Mouse (Mus musculus): Measurements from ENCODE around the gene Car14.
"Not testable (repeated sequence)": the region's sequence is repeated elsewhere in the genome, so short reads cannot be mapped to it uniquely, and the experiment has no call there.

Gene Car14

DNA sequence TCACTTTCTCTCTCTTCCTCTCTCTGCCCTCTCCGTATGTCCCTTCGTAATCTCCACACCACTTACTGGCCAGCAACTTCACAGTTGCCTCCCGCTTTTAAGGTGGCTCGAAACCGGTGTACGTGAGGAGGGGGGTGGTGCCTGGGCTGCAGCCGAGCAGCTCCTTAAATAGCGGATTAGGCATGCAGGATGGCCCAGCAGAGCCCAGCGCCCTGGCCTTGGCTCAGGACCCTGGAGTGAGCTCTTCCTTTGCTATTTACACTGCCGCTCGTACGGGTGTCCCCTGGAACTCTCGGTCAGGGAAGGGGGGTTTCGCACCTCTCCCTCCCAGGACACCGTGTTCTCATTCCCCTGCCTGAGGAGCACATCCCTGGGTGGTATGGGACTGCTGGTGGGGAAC is at the start of gene Car14:
Gene Car14 (minus strand): TSS at position 124 of the 400 bp plus-strand sequence.
- no peak for DNase-seq (ENCODE audit: low spot score in 2 of 2)

GRCm38 (mm10) chr3:95953522-95953921 is 49.0 kb upstream of the Car14 start:
- no peak for DNase-seq (ENCODE audit: low spot score in 2 of 2)

GRCm38 (mm10) chr3:95953023-95953422 is 48.5 kb upstream of the Car14 start:
- no peak for DNase-seq (ENCODE audit: low spot score in 2 of 2)

GRCm38 (mm10) chr3:95951566-95951965 is 47.1 kb upstream of the Car14 start:
- DNase-seq (ENCODE audit: low spot score in 2 of 2) = not testable (repeated sequence)

GRCm38 (mm10) chr3:95950763-95951551 is 46.5 kb upstream of the Car14 start:
- DNase-seq (ENCODE audit: low spot score in 2 of 2) = peak; percentile 89 to 90

DNA sequence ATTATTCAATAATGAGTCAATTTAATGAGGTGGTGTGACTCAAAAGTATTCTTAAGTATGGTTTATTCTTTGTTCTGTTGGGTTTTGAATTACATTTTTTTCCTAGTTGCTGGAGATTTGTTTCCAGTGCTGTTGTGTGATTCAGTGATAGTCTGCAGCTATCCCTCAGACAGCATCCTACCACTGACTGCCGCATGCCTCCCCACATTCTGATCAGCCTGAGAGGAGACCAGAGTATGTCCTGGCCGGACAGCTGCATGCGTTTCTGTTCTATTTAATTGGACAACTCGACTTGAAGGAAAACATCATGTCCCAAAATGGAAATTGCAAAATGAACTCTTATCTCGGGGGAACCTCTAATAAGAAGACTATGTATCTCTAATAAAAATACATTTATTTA is 43.8 kb upstream of the Car14 start:
- DNase-seq (ENCODE audit: low spot score in 2 of 2) = no peak

- DNase-seq (ENCODE audit: low spot score in 2 of 2) = no peak
These were observed 41.3 kb upstream of the Car14 start for GRCm38 (mm10) chr3:95945731-95946240.

DNA sequence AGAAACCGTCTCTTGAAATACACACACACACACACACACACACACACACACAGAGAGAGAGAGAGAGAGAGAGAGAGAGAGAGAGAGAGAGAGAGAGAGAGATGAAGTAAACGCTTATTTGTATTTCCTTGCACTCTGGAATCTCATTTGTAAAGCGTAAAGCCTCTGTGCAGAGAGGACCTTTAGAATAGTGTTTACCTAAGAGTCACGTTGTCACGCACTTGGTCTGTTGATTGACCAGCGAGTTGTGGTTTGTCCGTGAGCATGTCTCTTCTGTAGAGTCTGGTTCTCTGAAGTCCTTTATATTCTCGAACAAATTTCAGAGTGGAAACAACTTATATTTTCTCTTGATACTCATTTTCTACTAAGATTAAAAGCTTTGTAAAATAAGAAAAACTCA is 40.3 kb upstream of the Car14 start:
- DNase-seq (ENCODE audit: low spot score in 2 of 2) = no peak

- no peak for DNase-seq (ENCODE audit: low spot score in 2 of 2)
These were observed 38.7 kb upstream of the Car14 start for GRCm38 (mm10) chr3:95943226-95943625.

- no peak for DNase-seq (ENCODE audit: low spot score in 2 of 2)
These were observed 38.3 kb upstream of the Car14 start for GRCm38 (mm10) chr3:95942749-95943148.

DNA sequence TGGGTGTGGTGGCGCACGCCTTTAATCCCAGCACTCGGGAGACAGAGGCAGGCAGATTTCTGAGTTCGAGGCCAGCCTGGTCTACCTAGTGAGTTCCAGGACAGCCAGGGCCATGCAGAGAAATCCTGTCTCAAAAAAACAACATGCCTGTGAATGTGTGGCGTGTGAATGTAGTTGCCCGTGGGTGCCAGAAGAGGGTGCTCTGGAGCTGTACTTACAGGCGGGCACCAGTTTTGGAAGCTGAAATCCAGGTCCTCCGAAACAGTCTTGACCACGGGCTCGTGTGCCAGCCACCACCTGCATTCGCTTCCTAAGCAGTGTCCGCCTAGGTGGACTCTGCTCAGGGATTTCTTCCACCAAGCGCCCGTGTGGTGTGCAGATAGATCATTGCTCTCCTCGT is 34.3 kb upstream of the Car14 start:
- DNase-seq (ENCODE audit: low spot score in 2 of 2) = peak in 1 of 2 experiments; percentile 33

DNA sequence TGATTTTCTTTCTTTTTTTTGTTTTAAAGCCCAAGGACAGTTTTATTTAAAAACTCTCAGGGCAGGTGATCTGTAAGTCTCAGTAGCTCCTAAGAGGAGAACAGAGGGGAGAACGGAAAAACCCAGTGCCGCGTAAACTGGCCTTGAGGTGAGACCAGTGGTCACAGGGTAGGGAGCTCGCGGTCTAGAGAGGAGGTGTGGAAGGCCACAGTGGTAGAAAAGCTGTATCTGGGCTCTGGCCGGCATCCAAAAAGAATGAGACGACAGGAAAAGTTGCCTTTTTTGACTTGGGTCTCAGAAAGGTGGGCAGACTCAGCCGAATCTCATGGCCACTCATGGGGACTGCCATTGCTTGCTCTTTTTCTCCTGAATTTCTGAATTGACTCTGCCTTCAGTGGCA is 33.7 kb upstream of the Car14 start:
- DNase-seq (ENCODE audit: low spot score in 2 of 2) = peak in 1 of 2 experiments; percentile 25

- DNase-seq (ENCODE audit: low spot score in 2 of 2) = no peak
These were observed 30.0 kb upstream of the Car14 start for GRCm38 (mm10) chr3:95934448-95934847.

DNA sequence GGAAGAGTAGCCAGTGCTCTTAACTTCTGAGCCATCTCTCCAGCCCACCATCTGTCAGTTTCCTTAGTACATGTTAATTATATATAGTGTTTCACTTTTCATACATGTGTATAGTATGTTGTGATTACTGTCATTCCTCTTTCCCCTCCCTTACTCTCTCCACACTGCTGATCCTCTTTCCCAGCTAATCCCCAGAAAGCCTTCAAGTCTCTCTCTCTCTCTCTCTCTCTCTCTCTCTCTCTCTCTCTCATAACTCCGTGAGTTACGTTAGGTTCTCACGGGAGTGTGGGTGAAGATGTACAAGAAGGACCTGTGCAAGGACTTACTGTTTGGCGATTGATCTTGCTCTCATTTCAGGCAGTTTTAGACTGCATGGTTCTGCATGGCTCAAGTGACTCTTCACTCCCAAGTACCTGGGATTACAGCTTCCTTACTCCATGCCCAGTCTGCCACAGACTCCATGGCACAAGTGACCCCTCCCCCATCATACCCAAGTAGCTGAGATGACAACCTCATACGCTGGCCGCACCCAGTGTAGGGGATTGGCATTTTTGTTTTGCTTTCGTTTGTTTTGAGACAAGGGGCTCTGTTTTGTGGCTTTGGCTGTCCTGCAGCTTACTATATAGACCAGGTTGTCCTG is 28.7 kb upstream of the Car14 start:
- no peak for DNase-seq (ENCODE audit: low spot score in 2 of 2)

- DNase-seq (ENCODE audit: low spot score in 2 of 2) = no peak
These were observed 28.1 kb upstream of the Car14 start for GRCm38 (mm10) chr3:95932566-95932965.

- no peak for DNase-seq (ENCODE audit: low spot score in 2 of 2)
These were observed 27.7 kb upstream of the Car14 start for GRCm38 (mm10) chr3:95932157-95932556.

DNA sequence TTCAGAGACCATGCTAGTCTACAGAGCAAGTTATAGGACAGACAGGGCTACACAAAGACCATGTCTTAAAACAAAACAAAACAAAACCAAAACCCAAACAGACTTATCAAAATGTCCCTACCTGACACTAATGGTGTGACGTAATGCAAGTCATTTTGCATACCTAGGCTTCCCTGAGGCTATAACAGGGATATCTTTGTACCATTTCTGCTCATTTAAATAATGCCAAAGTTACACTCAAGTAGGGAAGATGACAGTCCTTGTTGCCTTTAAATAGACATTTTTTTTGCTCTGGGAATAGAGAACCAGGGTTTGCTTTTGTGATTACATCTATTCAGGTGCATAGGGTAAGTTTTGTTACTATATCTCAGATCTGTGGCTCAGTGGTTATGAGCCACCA is 27.0 kb upstream of the Car14 start:
- DNase-seq (ENCODE audit: low spot score in 2 of 2) = no peak

DNA sequence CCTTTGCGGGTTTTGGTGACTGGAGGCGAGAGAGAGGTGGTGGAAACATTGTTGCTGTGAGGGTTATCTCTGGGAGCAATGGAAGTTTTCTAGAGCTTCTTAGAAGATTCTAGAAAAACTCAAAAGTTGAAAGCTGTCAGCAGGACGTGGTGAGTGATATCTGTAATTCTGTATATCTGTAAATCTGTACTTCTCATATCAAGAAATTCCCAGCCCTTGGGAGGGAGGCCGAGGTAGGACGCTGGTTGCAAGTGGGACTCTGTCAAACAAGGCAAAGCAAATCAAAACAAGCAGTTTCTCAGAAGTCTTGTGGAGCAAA is 25.9 kb upstream of the Car14 start:
- DNase-seq (ENCODE audit: low spot score in 2 of 2) = no peak

DNA sequence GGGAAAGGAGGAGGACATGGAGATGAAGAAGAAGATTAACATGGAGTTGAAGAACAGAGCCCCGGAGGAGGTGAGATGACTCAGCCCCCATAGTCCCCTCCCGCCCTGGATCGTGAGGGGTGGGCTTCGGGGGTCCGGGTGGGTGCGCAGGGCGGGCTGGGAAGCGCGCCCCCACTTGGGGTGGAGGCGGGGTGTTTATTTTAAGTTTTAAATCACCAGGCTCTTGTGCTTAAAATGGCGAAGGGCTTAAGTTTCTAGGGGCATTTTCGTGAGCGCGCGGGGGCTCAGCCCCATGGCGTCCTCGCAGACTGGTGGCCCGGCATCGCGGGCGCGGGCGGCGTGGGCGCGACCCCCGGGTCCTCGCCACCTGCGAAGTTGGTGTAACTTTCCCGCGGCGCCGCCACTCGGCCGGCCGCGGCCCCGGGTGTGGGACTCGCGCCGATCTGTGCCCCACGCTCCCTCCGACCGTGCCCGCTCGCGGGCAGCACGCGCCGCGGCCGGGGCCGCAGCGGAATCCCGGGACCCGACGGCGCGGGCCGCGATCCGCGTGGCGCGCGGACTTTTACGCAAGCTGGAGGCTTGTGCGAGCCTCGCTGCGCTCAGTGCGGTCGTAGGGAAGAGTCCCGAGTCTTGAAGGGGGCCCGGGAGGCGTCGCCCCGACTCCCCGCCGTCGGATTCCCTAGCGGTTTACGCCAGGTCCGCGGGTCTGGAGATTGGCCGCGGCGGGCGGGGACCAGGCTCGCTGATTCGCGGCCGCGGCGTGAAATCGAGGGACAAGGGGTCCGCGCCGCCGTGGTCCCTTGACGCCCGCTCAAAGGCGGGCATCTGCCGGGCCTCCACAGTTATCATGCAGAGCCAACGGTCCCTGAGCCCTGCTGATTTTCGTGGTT is 25.3 kb upstream of the Car14 start:
- peak; percentile 29 to 43 for DNase-seq (ENCODE audit: low spot score in 2 of 2)

DNA sequence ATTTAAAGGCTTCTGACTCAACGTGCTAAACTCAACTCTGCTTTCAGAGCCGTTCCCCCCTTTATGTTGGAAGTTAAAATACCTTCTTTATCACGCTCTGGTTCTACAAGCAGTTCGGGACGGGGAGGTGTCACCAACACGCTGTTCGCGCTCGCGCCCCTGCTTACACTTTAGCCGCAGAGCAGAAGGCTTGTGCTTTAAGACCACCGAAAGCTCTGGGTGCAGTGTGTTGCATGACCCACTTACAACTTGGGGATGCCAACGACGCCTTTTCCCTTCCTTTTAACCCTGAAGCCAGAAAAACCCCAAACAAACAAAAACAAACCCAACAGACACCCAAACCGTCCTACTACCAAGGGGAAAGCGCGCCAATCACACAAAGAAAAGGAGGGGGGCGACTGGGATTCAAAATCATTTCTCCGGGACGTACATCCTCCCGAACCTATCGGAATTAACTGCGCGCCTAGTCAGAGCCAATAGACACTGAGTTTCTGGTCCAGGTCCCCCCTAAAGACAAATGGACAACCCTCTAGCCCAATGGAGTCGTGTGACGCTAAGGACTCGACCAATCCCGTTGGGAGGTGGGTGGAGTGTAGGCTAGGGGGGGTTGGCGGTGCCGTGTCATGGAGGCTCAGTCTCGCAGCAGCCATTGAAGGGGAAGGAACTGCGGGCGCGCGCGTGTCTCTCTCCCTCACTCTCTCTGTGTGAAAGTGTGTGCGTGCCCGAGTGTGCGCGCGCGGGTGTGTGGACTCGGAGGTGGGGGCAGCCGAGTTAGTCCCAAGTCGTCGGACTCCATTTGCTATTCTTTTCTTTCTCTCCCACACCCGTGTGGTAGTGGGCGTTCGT is 24.4 kb upstream of the Car14 start, which contains the start of gene Anp32e:
Gene Anp32e (plus strand): TSS at position 589 of the 846 bp plus-strand sequence.
- DNase-seq (ENCODE audit: low spot score in 2 of 2) = peak; percentile 98

- DNase-seq (ENCODE audit: low spot score in 2 of 2) = no peak
These were observed 23.8 kb upstream of the Car14 start for GRCm38 (mm10) chr3:95928261-95928657.

All from natural killer cell, adult 2 months (primary cell).